Mouse (Mus musculus) embryonic facial prominence, embryonic 10.5 days (tissue): ENCODE results near the gene Hebp1. TPM values are rescaled to one million over a fixed set of nuclear protein-coding genes. Genes with fewer than 3 reads are reported as not detected.

Experiments used
- DNase-seq: peaks from one replicate; pipeline ENCODE4 v3.0.0-alpha.2; 2017; ENCODE audit warnings: low spot score
- H3K27ac ChIP-seq: fragments of 300-500 bp; sonication (generic); replicated peaks from 2 replicates; pipeline ENCODE4 v1.5.1; 2016; ENCODE audit warnings: mild to moderate bottlenecking
- H3K27me3 ChIP-seq: fragments of 300-500 bp; sonication (generic); replicated peaks from 2 replicates; pipeline ENCODE4 v1.6.1; 2016; ENCODE audit warnings: low read depth, mild to moderate bottlenecking; ENCODE audit not compliant: poor library complexity, severe bottlenecking
- H3K36me3 ChIP-seq: fragments of 300-500 bp; sonication (generic); replicated peaks from 2 replicates; pipeline ENCODE4 v1.6.1; 2016; ENCODE audit warnings: mild to moderate bottlenecking, moderate library complexity
- H3K4me1 ChIP-seq: fragments of 300-500 bp; sonication (generic); 2 replicates; pipeline ENCODE4 v1.6.1; 2016
- H3K4me3 ChIP-seq: fragments of 300-500 bp; sonication (generic); 2 replicates; pipeline ENCODE4 v1.5.1; 2016; ENCODE audit warnings: mild to moderate bottlenecking, moderate library complexity
- H3K9me3 ChIP-seq: fragments of 300-500 bp; sonication (generic); 2 replicates; pipeline ENCODE4 v1.6.1; 2016; ENCODE audit warnings: mild to moderate bottlenecking
- WGBS: fragments of 180-500 bp; shearing (Covaris S2); methylation state at CpG from one replicate; pipeline ENCODE4 v1.1.7; 2016; 5-methylcytosine and 5-hydroxymethylcytosine counted together
- polyA plus RNA-seq: library from polyadenylated mRNA; unstranded; fragments of >200 nt; fragmentation: Nextera tagmentation; extraction: Ambion mirVana; gene quantifications from 2 replicates; pipeline ENCODE4 v1.2.1, GENCODE M21; 2016

Gene Hebp1
- polyA plus RNA-seq, 1 experiment from 2014 or later, result 5.2 TPM

GRCm38 (mm10) chr6:135168471-135168870, 29.4 kb downstream of the Hebp1 start:
- H3K4me1 ChIP-seq, result peaks cover 8% of the 10 kb centered on the region
- no peaks in the 10 kb centered on the region for H3K36me3 ChIP-seq
- 72% methylated on average over 6 of the region's 6 CpGs for WGBS
- H3K9me3 ChIP-seq, result no peaks in the 10 kb centered on the region
- H3K4me3 ChIP-seq, result peak overlapping the region; percentile 67
- H3K27me3 ChIP-seq, result peaks cover 22% of the 10 kb centered on the region
- H3K27ac ChIP-seq, result peak overlapping the region; percentile 85
- DNase-seq, result no peak

DNA sequence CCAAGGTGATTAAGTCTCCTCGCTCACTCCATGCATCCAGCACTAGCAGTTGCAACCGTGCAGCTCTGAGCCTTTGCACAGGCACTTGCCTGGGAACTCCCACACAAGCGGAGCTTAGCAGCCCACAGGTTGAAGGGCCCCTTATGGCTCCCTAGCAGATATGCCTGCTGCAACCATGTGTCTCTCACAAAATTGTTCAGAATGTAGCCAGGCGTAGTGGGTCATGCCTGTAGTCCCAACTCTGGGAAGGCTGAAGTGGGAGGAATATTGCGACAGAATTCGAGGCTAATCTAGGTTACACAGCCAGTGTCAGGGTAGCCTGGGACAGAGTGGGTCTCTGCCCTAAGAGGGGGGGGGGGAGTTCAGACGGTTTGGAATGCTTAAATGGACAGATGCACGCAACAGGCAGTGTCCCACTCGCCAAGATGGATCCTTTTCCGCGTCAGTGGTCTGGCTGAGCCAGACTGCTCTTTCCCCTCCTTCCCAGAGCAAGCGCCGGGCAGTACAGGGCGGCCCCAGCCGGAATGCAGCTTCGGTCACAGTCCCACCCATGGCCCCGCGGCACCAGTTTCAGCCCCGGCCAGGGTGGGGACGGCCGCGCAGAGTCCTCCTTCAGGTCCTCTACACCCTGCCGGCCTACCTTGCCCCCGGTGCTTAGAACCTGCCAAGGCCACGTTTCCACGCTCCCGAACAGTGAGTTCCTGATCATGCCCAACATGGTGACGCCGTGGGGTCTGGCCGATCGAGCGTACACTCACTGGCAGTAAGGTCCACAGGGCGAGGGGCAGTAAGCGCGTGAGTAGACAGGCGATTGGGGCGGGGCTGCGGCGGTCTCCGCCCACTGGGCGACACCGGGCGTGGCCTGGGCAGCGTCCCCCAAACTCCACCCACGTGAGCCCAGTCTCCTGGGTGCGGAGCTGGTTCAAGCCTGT, 30.2 kb downstream of the Hebp1 start:
- H3K9me3 ChIP-seq, result no peaks in the 10 kb centered on the region
- H3K27ac ChIP-seq, result peak overlapping the region; percentile 85
- H3K36me3 ChIP-seq, result no peaks in the 10 kb centered on the region
- peaks cover 22% of the 10 kb centered on the region for H3K27me3 ChIP-seq
- 3% methylated on average over 46 of the region's 46 CpGs for WGBS
- H3K4me1 ChIP-seq, result peaks cover 13% of the 10 kb centered on the region
- H3K4me3 ChIP-seq, result peak overlapping the region; percentile 67
- peak; percentile 89 for DNase-seq

DNA sequence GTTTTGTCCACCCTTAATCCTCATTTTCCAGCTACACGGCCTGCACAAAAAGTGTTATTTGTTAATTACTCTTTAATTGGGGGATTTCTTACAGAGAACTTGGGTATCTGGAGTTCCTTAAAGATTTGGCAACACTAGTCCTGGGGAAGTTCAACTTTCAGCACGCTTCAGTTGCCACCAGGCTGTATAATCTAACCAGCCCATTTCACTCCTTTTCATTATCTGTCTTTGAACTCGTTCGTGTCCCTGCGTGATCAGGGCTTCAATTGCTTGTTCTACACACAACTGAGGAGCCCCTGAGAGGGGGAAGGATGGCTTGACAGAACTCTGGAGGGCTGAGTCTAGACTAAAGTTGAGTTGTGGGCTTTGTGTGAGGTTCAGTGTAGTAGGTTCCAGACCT, 31.1 kb downstream of the Hebp1 start:
- Histone ChIP-seq H3K27ac (no peak overlapping the region), H3K27me3 (peaks cover 22% of the 10 kb centered on the region), H3K36me3 (no peaks in the 10 kb centered on the region), H3K4me1 (peaks cover 13% of the 10 kb centered on the region), H3K9me3 (no peaks in the 10 kb centered on the region), H3K4me3 (peak overlapping the region; percentile 67)
- no peak for DNase-seq
- WGBS, result 64% methylated on average over 5 of the region's 5 CpGs

GRCm38 (mm10) chr6:135166262-135166661, 31.6 kb downstream of the Hebp1 start:
- DNase-seq, result no peak
- Histone ChIP-seq H3K36me3 (no peaks in the 10 kb centered on the region), H3K4me3 (no peak overlapping the region), H3K27ac (no peak overlapping the region), H3K9me3 (no peaks in the 10 kb centered on the region), H3K4me1 (peaks cover 13% of the 10 kb centered on the region), H3K27me3 (peaks cover 22% of the 10 kb centered on the region)
- 94% methylated on average over 3 of the region's 3 CpGs for WGBS

- no peak overlapping the region for H3K4me3 ChIP-seq
Measured at GRCm38 (mm10) chr6:135165706-135166105, 32.1 kb downstream of the Hebp1 start.

GRCm38 (mm10) chr6:135165191-135165590, 32.6 kb downstream of the Hebp1 start:
- 89% methylated on average over 3 of the region's 3 CpGs for WGBS

More at GRCm38 (mm10) chr6:135165706-135166105, 32.1 kb downstream of the Hebp1 start:
- H3K36me3 ChIP-seq, result no peaks in the 10 kb centered on the region
- no peak overlapping the region for H3K27ac ChIP-seq
- H3K4me1 ChIP-seq, result peaks cover 13% of the 10 kb centered on the region
- no peaks in the 10 kb centered on the region for H3K9me3 ChIP-seq
- 83% methylated on average over 2 of the region's 2 CpGs for WGBS
- peaks cover 22% of the 10 kb centered on the region for H3K27me3 ChIP-seq
- DNase-seq, result no peak

GRCm38 (mm10) chr6:135162861-135163260, 35.0 kb downstream of the Hebp1 start:
- Histone ChIP-seq H3K4me1 (peaks cover 13% of the 10 kb centered on the region), H3K9me3 (no peaks in the 10 kb centered on the region), H3K36me3 (no peaks in the 10 kb centered on the region), H3K4me3 (no peak overlapping the region), H3K27me3 (peaks cover 22% of the 10 kb centered on the region), H3K27ac (no peak overlapping the region; the same call in 1 of the 2 replicates)
- 75% methylated on average over 4 of the region's 4 CpGs for WGBS
- DNase-seq, result no peak

More at GRCm38 (mm10) chr6:135165191-135165590, 32.6 kb downstream of the Hebp1 start:
- Histone ChIP-seq H3K27ac (no peak overlapping the region), H3K4me3 (no peak overlapping the region), H3K4me1 (peaks cover 13% of the 10 kb centered on the region), H3K36me3 (no peaks in the 10 kb centered on the region), H3K27me3 (peaks cover 22% of the 10 kb centered on the region), H3K9me3 (no peaks in the 10 kb centered on the region)
- DNase-seq, result no peak

GRCm38 (mm10) chr6:135162311-135162710, 35.5 kb downstream of the Hebp1 start:
- 85% methylated on average over 3 of the region's 3 CpGs for WGBS
- Histone ChIP-seq H3K9me3 (no peaks in the 10 kb centered on the region), H3K36me3 (no peaks in the 10 kb centered on the region), H3K27ac (no peak overlapping the region), H3K4me1 (peaks cover 8% of the 10 kb centered on the region), H3K27me3 (peaks cover 19% of the 10 kb centered on the region), H3K4me3 (no peak overlapping the region)
- no peak for DNase-seq

DNA sequence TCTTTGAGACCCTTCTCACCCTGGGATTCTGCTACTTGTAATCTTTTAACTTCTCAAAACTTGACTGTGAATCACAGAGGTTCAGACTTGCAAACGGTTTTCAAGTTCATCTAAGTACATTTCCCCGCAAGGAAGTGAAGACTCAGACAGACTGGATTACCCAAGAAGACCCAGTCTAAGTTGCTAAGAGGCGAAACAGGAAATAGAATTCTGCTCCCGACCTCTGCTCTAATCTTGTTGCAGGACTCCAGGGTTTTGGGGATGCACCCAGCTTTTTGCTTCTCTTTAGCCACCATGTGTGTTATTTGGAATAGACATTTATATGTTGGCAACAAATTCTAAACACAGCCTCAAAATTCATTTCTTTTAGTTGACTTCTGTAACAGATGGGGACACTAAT, 36.5 kb downstream of the Hebp1 start:
- WGBS, result 71% methylated on average over 4 of the region's 4 CpGs
- H3K4me3 ChIP-seq, result no peak overlapping the region
- peaks cover 10% of the 10 kb centered on the region; the same call in 1 of the 2 replicates for H3K4me1 ChIP-seq
- H3K9me3 ChIP-seq, result no peaks in the 10 kb centered on the region
- no peak overlapping the region for H3K27ac ChIP-seq
- H3K27me3 ChIP-seq, result peaks cover 10% of the 10 kb centered on the region
- H3K36me3 ChIP-seq, result no peaks in the 10 kb centered on the region
- DNase-seq, result no peak

DNA sequence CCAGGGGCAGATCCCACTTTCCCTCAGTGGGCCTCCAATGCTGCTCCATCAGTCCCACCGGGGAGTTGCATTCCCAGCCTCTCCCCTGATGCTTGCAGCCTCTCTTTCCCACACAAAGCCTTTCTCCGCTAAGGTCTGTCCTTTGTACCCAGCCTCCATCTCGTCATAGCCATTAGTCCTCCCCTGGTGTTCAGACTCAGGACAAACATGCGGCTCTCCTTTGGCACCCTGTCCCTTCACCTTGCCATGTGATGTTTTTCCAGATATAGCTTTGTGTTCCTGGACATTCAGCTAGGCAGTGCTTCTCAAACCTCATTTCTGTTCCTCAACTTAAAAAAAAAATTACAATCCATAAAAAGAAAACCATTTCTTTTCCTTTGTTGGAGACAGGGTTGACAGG, 39.3 kb downstream of the Hebp1 start:
- Histone ChIP-seq H3K4me1 (peaks cover 8% of the 10 kb centered on the region; the same call in 1 of the 2 replicates), H3K4me3 (no peak overlapping the region), H3K36me3 (no peaks in the 10 kb centered on the region), H3K9me3 (no peaks in the 10 kb centered on the region), H3K27me3 (no peaks in the 10 kb centered on the region), H3K27ac (no peak overlapping the region)
- DNase-seq, result no peak
- WGBS, result 50% methylated on average over 4 of the region's 4 CpGs

DNA sequence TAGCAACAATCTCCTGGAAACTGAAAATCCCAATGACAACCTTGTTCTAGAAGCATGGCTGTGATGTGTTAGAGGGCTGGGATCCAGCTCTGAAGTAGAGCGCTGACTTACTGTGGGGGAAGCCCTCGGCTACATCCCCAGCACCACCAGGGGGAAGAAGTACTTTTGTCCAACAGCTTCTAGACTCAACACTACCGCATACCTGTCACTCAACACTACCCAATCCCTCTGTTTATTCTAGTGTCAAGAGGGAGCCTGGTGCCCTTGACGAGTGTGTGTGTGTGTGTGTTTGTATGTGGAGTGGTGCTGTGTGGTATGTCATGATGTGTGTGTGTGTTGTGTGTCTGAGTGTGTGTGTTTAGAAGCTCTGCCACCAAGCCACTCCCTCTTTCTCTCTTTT, 40.3 kb downstream of the Hebp1 start:
- no peaks in the 10 kb centered on the region for H3K9me3 ChIP-seq
- no peak overlapping the region for H3K27ac ChIP-seq
- no peaks in the 10 kb centered on the region for H3K36me3 ChIP-seq
- H3K27me3 ChIP-seq, result no peaks in the 10 kb centered on the region
- no peak for DNase-seq
- H3K4me3 ChIP-seq, result no peak overlapping the region
- 71% methylated on average over 4 of the region's 4 CpGs for WGBS
- H3K4me1 ChIP-seq, result peaks cover 3% of the 10 kb centered on the region; the same call in 1 of the 2 replicates

- Histone ChIP-seq H3K4me1 (peaks cover 3% of the 10 kb centered on the region; the same call in 1 of the 2 replicates), H3K36me3 (no peaks in the 10 kb centered on the region), H3K4me3 (no peak overlapping the region), H3K27ac (no peak overlapping the region), H3K27me3 (no peaks in the 10 kb centered on the region), H3K9me3 (no peaks in the 10 kb centered on the region)
- DNase-seq, result no peak
- 86% methylated on average over 8 of the region's 8 CpGs for WGBS
Measured at GRCm38 (mm10) chr6:135156597-135156996, 41.2 kb downstream of the Hebp1 start.

- no peaks in the 10 kb centered on the region for H3K9me3 ChIP-seq
- 83% methylated on average over 5 of the region's 5 CpGs for WGBS
- DNase-seq, result no peak
- no peaks in the 10 kb centered on the region for H3K36me3 ChIP-seq
- H3K27me3 ChIP-seq, result no peaks in the 10 kb centered on the region
- H3K4me1 ChIP-seq, result peaks cover 9% of the 10 kb centered on the region; the same call in 1 of the 2 replicates
- H3K27ac ChIP-seq, result no peak overlapping the region
- no peak overlapping the region for H3K4me3 ChIP-seq
Measured at GRCm38 (mm10) chr6:135153719-135154118, 44.1 kb downstream of the Hebp1 start.
